Mouse (Mus musculus) urinary bladder, adult 2 months (tissue): Measurements from ENCODE around the gene Gm43720. TPM values are rescaled to one million over a fixed set of nuclear protein-coding genes. Genes with fewer than 3 reads are reported as not detected.
"Not testable (repeated sequence)": the region's sequence is repeated elsewhere in the genome, so short reads cannot be mapped to it uniquely, and the experiment has no call there.

Experiments
- DNase-seq: peaks from one replicate; pipeline ENCODE4 v3.0.0; 2022; ENCODE audit warnings: low spot score
- polyA plus RNA-seq: library from polyadenylated mRNA; depleted of rRNA; stranded (reverse); fragments of >200 nt; gene quantifications from 2 replicates; pipeline ENCODE4 v1.2.3, GENCODE M21; 2012

Gene Gm43720
- polyA plus RNA-seq, 1 experiment: not detected

DNA sequence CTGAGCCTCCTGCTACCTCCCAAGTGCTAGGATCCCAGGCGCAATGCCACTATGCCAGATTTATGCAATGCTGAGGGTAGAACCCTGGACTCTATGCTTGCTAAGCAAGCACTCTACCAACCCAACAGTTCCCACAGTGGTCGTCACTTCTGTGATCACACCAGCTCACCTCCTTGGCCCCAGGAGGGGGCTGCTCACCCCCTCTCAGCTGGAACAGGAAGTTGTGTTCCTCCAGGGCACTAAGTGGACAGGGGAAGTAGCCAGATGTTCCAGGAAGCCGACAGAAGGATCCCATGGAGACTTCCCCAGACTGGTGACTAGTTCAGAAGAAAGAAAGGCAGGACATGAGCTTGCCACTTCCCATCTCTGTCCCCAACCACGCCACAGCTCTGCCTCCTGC lies 17.8 kb downstream of the Gm43720 start:
- DNase-seq: no peak

DNA sequence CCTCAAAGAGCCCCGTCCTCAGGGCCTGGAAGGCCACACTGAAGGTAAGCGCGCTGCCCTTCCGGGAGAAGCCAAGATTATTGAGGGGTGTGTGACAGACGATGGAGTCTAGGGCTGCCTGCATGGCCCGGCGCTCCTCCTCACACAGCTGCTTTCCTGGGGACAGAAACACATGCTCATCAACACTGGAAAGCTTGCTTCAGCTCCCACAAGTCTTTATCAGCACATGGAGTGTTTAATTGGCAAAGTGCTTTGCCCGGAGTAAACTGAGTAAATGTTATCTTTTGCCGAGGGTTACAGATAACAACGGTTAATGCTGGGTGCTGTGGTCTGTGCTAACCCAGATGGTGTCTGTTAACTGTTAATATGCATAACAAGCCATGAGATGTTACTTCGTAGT lies 18.9 kb downstream of the Gm43720 start:
- no peak for DNase-seq

DNA sequence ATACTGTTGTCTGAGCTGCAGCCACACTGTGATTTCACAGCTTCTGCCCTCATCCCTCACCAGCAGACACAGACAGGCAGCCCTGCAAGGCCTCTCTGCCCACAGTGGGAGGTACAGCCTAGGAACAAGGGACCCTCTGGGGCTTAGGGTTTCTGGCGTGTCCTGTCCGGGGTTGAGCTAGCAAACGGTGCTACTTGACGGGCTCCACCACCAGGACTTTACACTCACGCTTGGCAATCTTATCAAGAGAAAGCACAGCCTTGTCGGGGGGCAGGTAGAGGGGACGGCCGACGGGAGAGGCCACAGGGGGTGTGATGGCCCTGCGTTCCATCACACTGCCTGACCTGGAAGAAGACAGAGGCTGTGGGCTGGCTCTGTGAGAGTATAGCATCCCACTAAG lies 19.7 kb downstream of the Gm43720 start:
- no peak for DNase-seq

DNA sequence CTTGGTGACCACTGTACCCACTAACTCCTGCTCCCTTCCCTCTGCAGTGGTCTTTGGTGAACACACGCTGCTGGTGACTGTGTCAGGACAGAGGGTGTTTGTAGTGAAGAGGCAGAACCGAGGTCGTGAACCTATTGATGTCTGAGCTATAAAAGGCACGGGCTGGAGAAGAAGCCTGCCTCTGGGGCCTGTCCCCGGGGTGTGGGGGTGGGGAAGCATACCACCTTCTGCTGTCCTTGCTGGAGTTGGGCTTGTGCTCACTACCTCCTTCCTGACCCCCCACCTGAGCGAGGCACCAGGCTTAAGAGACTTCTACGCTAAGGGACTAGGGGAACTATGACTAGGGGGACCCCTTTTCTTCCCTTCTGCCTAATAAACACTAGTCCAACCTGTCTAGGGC lies 20.8 kb downstream of the Gm43720 start:
- no peak for DNase-seq

DNA sequence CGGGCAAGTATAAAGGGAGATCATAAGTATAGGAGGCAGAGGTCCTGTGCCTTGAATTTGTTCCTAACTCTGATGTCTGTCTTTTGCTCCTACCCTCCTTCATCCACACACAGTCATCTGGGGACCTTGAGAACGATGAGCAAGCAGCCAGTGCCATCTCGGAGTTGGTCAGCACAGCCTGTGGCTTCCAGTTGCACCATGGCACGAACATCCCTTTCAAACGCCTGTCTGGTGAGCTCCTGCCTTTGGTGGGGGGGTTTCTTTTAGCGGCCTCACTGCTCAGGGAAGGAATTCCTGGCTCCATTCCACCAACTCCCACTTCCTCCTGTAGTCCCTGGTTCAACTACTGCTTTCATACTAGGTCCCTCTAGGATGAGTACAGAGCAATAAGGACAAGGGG lies 21.2 kb downstream of the Gm43720 start:
- no peak for DNase-seq

DNA sequence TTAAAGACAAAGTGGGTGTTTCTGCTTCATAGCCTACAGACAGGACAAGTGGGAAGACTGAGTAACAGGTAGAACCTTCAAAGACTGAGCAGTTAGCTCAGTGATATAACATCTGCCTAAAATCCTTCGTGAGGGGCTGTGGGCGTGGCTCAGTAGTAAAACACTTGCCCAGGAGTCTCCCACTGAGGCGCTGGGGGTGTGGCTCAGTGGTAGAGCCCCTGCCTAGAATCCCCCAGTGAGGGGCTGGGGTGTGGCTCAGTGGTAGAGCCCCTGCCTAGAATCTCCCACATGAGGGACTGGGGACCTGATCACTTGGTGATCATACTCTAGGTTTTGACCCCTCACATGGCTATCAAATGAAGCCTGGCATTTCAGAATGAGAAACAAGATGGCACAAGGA lies 21.7 kb downstream of the Gm43720 start:
- DNase-seq: no peak

DNA sequence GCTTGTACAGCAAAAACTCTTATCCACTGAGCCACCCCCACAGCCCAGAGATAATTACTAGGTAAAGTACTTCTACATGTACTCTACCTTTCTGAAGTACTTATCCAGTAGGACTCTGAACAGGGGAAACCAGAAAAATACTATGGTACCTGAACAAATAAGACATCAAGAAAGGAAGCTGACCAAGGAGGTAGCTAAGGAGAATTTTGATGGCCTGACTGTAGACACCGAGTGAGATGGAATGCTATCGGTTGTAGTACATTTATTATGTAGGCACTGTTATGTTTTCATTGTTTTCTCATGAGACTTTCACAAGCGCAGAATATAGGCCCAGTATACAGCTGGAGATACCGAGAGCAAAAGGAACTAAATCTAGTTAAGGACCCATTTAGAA lies 22.2 kb downstream of the Gm43720 start:
- DNase-seq: no peak

DNA sequence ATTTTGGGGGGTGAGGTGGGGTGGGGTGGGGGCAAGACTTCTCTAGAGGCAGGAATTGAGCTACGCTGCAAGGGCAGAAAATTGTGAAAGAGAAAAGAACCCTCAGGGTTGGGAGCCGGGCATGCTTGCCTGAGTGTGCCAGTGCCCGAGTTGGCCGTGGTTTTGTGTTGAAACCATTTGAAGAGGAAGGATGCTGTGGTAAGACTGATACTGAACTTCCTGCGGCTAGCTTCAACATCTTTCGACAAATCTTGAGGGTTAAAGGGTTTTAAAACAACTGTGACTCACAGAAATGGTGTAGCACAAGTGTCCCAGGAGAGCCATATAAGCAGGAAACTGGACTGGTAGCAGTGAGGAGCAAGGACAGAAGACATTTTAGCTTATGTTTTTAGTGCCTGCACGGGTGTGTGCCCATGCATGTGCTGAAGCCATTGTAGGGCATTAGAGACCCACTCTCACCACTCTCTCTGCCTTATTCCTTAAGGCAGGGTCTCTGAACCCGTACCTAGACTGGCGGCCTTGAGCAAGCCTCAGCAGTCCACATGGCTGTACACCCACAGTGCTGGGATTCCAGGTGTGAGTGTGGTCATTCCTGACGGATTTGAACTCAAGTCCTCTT lies 22.7 kb downstream of the Gm43720 start:
- no peak for DNase-seq

DNA sequence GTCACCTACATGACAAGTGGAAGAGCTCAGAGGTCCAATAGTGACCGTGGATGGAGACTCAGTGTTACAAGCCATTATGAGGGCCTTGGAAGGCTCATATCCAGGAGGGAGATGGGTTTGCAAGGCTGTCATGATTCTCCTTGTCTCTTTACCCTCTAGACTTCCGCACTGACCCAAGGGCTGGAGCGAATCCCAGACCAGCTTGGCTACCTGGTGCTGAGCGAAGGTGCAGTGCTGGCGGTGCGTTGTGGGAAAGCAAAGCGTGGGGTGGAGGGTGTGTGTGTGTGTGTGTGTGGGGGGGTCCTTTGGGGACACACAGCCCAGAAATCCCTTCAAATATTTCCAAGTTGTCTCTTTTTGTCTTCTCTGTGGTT lies 23.7 kb downstream of the Gm43720 start:
- no peak for DNase-seq

DNA sequence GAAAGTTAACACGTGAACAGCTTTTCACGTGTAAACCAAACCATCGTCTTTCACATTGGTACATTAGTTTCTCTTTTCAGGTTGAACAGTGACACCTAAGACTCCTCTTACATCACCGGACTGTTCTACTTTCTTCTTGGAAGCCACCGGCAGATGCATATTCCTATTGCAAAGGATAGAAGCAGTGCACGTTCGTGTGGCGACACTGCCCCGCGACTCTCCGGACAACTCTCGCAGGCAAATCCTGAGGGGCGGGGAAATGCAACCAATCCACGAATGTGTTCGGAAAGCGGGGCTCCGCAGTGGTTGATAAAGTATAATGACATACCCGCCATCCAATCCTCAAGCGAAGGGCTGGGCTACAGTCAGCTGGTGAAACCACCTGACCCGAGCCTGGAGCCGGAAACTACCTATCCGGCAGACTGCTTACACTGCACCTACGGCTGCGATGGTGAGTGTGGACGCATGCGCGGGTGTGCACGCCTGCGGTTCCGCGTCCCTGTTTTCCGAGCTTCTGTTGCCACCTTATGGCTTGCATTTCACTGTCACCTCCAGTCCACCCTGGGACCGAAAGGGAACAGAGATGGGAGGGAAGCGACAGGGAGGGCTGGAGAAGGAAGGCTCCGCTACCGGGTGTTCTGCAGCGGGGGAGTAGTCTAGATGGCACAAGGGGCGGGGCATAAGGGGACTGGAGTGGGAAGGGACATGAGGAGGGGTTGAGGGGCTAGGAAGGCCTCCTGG lies 24.2 kb downstream of the Gm43720 start, which contains the start of gene Lamtor4:
TSS of gene Lamtor4 (plus strand) at position 130 of the 741 bp plus-strand sequence.
- peak; percentile 81 for DNase-seq

DNA sequence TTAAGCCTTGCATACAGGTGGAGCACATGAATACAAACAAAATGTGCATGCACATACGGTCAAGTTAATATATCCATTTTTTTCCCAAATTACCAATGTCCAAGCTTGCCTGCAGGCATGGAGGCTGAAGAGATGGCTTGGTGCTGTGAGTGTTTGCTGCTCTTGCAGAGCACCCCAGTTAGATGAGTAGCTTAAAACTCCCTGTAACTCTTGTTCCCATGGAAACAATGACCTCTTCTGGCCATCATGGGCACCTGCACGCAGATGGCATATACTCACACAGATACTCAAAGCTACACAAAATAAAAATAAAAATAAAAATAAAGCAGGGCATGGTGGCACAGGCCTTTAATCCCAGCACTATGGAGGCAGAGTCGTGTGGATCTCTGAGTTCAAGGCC lies 26.7 kb downstream of the Gm43720 start:
- DNase-seq: no peak

DNA sequence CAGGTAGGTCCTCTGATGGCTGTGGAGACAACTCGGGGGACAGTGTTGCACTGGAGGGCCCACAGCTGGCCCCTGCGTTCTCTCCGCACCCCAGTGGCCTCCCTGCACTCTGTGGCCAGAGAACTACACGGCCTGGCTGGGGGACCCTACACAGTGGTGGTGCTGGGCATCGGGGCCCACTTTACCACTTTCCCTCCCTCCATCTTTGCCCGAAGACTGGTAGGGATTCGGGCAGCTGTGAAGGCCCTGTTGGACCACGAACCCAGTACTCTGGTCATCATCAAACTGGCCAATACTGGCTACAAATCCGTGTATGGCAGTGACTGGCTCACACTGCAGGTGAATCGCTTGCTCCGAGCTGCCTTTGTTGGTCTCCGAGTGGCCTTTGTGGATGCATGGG lies 28.6 kb downstream of the Gm43720 start:
- no peak for DNase-seq

DNA sequence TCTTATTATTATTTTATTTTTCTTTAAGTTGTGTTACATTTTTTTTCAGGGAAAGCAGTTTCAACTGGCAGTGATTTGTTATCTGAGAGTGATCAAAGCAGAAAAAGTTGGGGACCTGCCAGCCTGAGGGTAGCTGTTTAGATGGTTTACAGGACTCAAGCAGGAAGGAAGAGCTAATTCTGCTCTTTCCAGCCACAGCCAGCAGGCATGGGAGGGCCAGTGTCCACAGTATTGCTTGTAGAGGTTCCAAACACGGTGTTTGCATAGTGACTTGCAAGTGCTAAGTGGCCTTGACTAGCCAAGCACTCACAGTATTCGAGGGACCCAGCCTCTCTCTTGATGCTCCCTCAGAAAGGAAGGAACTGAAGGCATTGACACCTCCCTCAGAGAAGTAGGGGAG lies 38.2 kb downstream of the Gm43720 start:
- DNase-seq: no peak

DNA sequence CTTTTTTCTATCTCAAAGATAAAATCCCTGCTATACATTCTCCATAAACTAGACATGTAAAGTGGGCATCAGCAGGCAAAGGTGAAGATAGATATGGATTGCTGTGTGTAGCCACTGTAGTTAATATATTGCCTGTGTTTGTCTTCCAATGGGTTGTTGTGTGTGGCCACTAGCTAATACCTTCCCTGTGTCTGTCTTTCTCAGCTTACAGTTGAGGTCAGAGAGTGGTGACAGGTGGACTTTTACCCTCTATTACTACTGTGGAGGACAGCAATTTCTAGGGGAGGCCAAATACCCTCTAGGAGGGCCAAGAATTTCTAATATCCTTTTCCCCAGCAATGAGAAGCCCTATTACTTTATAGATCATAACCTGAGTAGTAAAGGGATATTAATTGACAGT lies 45.5 kb downstream of the Gm43720 start:
- no peak for DNase-seq

DNA sequence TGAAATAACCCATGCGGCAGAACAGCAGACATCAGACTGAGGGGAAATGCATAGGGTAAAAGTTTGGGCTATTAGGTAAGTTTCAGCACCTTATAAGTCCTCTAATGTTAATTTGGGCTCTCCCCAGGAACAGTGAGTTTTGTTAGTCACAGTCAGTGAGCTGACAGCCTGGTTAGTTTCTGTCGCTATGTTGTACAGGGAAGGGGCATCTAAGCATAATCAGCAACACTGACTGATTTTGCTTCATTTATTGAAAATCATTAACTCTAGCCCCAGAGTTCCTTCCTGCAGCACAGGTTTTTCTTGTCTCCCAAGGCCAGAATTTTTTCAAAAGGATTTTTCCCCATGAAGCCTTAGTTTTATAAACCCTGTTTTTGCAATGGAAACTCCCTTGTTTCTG lies 46.0 kb downstream of the Gm43720 start:
- DNase-seq: no peak

DNA sequence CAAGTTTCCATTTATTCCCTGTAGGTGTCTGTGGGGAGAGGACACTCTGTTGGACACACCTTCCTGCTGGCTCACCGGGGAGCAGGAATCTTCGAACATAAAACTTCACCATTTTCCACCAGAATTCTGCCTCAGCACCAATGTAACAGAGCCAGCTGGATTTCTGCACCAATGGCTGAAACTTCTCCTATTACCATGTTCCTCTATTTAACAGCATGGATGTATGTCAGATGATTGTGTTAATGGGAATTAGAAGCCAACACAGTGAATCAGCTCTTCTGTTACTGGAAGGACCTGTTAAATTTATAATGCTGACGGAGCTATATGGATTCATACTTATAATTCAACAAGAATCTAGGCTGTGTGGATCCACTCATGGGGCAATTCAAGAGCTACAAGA lies 50.2 kb downstream of the Gm43720 start:
- no peak for DNase-seq

DNA sequence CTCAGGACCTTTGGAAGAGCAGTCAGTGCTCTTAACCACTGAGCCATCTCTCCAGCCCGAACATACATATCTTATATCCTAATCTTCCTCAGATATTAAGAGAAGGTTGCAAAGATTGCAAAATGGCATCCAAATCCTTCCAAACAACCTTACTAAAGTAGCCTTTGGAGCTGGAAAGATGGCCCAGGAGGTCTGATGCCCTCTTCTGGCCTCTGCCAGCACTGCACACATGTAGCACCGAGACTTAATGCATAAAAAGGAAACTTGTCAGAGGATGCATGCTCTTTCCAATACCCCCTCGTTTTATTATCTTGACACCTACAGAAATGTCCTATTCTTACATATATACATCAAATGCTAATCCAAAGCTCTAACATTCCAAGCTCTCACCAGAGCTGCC lies 51.7 kb downstream of the Gm43720 start:
- DNase-seq: no peak

DNA sequence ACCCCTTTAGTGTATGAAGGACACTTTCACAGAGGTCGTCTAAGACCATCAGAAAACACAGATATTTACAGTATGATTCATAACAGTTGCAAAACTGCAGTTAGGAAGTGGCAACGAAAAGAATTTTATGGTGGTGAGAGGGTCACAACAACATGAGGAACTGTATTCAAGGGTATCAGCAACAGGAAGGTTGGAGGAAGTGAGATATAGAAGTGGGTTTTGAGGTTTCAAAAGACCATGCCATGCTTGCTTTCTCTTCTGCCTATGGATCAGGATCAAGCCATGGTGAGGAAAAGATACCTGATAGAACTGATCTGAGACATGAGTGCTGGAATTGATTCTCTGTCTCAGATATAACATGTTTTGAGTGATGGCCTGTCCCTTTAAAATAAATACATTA lies 52.4 kb downstream of the Gm43720 start:
- DNase-seq: no peak

DNA sequence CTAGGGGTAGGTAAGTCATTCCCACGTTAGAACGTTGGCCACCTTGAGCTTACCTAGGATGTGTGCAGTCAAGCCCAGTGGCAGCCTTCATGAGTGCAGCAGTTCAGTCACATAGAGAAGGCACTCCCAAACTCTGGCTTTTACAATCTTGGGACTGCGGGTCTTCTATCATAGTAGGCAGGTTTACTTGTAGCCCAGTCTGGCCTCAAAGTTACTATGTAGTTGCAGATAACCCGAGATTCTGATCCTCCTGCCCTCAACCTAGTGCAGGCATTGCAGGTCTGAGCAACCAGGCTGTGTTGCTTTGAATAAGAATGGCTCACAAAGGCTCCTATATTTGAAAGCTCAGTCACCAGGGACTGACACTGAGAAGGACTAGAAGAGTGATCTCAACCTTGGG lies 53.3 kb downstream of the Gm43720 start:
- DNase-seq: no peak

DNA sequence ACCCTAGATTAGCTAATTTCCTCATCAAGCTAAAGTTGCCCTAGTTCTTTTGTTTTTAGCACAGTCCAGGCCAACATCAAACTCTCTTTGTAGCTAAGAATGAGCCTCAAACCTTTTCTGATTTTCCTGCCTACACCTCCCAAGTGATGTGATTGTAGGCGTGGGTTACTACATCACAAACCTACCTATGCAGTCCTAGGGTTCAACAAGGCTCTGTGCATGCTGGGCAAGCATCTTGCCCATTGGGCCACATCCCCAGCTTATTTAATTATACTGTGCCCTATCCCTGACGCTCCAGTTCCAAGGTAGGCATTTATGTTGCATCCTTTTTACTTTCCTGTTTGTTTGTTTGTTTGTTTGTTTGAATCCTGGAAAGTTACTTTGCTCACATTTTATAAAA lies 54.1 kb downstream of the Gm43720 start, which contains the start of gene Nxpe5:
TSS of gene Nxpe5 (plus strand) at position 199 of the 400 bp plus-strand sequence.
- no peak for DNase-seq

DNA sequence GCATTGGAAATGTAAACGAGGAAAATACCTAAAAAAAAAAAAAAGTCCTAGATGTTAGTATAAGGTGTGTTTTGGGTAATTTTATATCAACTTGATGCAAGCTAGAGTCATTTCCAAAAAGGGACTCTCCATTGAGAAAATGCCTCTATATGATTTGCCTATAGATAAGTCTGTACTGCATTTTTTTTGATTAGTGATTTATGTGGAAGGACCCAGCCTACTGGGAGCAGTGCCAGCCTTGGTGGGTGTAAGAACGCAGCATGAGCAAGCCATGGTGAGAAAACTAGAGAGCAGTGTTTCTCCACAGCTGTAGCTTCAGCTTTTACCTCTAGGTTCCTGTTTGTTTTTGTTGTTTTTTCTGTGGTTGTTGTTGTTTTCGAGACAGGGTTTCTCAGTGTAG lies 56.5 kb downstream of the Gm43720 start:
- DNase-seq: no peak

DNA sequence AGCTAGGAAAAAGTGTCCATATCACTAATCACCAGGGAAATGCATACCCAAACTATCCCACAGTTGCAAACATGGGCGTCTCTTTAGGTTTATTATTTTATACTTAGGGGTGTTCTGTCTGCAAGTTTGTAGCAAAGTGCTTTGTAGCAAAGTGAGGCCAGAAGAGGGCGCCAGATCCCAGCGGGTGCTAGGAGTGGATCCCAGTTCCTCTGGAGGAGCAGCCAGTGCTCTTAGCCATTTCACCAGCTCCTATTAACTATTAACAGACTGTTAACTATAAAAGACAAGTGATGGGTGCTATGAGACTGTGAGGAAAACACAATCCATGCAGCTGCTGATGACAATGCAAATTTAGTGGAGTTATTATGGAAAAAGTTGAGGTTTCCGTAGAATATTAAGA lies 57.6 kb downstream of the Gm43720 start:
- DNase-seq: peak; percentile 78

DNA sequence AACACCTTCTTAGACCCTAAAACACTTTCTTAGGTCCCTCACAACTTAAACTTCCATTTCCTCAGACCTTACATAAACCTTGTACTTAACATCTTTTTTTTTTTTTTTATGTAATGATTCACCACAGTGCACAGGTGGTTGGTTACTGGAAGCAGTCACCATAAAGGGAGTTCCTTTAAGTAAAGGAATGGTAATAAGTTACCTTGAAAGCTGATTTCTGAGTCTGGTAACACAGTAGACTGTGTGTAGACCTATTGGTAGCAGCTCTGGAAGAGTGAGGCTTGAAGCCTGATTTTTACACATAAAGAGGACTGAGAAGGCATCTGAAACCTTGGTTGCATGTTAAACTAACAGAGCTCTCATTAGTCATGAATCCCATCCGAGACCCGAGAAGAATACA lies 59.9 kb downstream of the Gm43720 start:
- DNase-seq: no peak

DNA sequence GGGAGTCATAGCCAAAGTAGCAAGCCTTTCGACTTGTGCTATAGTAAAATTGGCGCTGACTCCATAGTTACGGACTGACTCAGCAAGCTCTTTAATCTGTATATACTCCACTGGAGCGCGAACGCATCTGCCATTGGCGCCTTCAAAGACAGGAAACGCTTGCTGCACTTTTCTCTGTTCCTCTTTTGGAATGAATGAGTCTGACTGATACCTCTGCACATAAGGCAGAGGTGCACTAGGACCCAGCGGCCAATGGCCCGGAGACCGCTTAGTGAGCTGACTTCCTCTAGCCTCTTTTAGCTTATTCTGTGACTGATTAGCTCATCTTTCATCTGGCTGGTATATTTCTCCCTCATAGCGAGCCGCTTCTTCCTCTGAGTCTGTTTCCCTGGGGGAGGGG lies 63.1 kb downstream of the Gm43720 start:
- DNase-seq: not testable (repeated sequence)
